Mouse (Mus musculus): ENCODE data around the gene Mx1. TPM values are rescaled to one million over a fixed set of nuclear protein-coding genes. Genes with fewer than 3 reads are reported as not detected.

Mx1 gene
- polyA plus RNA-seq, 1 experiment from 2014 or later, result not detected

DNA sequence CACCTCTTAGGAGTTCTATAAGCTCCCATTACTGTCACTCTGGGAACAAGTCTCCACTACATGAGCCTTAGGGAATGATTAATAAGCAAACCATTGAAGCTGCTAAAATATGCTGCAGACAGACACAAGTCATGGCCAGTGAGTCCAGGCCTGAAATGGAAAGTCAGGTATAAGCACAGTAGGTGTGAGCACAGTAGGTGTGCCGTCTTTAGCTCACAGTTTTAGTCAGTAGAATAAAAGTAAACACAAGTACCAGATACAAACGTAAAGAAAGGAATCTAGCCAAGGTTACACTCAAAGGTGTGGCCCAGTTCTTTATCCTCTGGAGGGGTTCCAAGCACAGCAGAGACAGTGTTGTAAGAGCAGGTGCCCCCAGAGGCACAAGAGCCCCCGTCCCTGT is 4.8 kb upstream of the Mx1 start:
- Histone ChIP-seq H3K4me2 (ENCODE audit: low read length) (no peak overlapping the region), H3K9ac (ENCODE audit: low read length) (no peak overlapping the region), H3K27me3 (replicated peaks; ENCODE audit: control insufficient read depth, insufficient read depth, low read length) (no peaks in the 10 kb centered on the region), H3K4me1 (ENCODE audit: control insufficient read depth, insufficient read depth, low read length) (peaks cover 2% of the 10 kb centered on the region; the same call in 1 of the 2 replicates), H3K27ac (ENCODE audit: low read depth, low read length) (no peak overlapping the region), H3K9me3 (replicated peaks; ENCODE audit: control insufficient read depth, low read length) (no peaks in the 10 kb centered on the region), H3K36me3 (ENCODE audit: control insufficient read depth, insufficient read depth, low read length) (no peaks in the 10 kb centered on the region), H3K4me3 (ENCODE audit: low read depth, low read length) (no peak overlapping the region)
- no peak for ATAC-seq
- no peak for DNase-seq (ENCODE audit: low spot score)
- 76% methylated on average over 3 of the region's 3 CpGs for WGBS

- H3K4me1 ChIP-seq (ENCODE audit: control insufficient read depth, insufficient read depth, low read length), result peaks cover 2% of the 10 kb centered on the region; the same call in 1 of the 2 replicates
- 56% methylated on average over 4 of the region's 4 CpGs for WGBS
- H3K27me3 ChIP-seq (replicated peaks; ENCODE audit: control insufficient read depth, insufficient read depth, low read length), result no peaks in the 10 kb centered on the region
- H3K4me2 ChIP-seq (ENCODE audit: low read length), result no peak overlapping the region
- H3K9ac ChIP-seq (ENCODE audit: low read length), result no peak overlapping the region
- H3K9me3 ChIP-seq (replicated peaks; ENCODE audit: control insufficient read depth, low read length), result no peaks in the 10 kb centered on the region
- H3K4me3 ChIP-seq (ENCODE audit: low read depth, low read length), result no peak overlapping the region
- ATAC-seq (no peak), DNase-seq (ENCODE audit: low spot score) (peak; percentile 32)
- no peaks in the 10 kb centered on the region for H3K36me3 ChIP-seq (ENCODE audit: control insufficient read depth, insufficient read depth, low read length)
- H3K27ac ChIP-seq (ENCODE audit: low read depth, low read length), result no peak overlapping the region
Measured at GRCm38 (mm10) chr16:97466182-97466957, 3.7 kb upstream of the Mx1 start.

- DNase-seq (ENCODE audit: low spot score), result no peak
- H3K4me2 ChIP-seq (ENCODE audit: low read length), result no peak overlapping the region
- H3K4me1 ChIP-seq (ENCODE audit: control insufficient read depth, insufficient read depth, low read length), result peaks cover 2% of the 10 kb centered on the region; the same call in 1 of the 2 replicates
- H3K4me3 ChIP-seq (ENCODE audit: low read depth, low read length), result no peak overlapping the region
- no peaks in the 10 kb centered on the region for H3K36me3 ChIP-seq (ENCODE audit: control insufficient read depth, insufficient read depth, low read length)
- no peak for ATAC-seq
- WGBS, result 80% methylated on average over 2 of the region's 2 CpGs
- H3K9me3 ChIP-seq (replicated peaks; ENCODE audit: control insufficient read depth, low read length), result no peaks in the 10 kb centered on the region
- H3K27me3 ChIP-seq (replicated peaks; ENCODE audit: control insufficient read depth, insufficient read depth, low read length), result no peaks in the 10 kb centered on the region
- no peak overlapping the region for H3K27ac ChIP-seq (ENCODE audit: low read depth, low read length)
- no peak overlapping the region for H3K9ac ChIP-seq (ENCODE audit: low read length)
Measured at GRCm38 (mm10) chr16:97461271-97461670, 1.4 kb downstream of the Mx1 start.

DNA sequence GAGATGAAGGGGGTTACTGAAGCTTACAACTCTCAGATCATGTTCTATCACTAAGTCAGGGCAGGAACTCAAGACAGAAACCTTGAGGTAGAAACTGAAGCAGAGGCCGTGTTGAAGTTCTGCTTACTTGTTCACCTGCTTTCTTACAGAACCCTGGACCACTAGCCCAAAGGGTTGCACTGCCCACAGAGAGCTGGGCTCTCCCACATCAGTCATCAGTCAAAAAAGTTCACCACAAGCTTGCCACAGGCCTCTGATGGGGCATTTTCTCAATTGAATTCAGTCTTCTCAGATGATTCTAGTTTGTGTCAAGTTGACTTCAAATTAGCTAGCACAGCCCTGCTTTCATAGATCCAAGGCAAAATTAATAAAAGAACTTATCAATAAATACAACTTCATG is 2.9 kb downstream of the Mx1 start:
- no peaks in the 10 kb centered on the region for H3K36me3 ChIP-seq (ENCODE audit: control insufficient read depth, insufficient read depth, low read length)
- H3K4me1 ChIP-seq (ENCODE audit: control insufficient read depth, insufficient read depth, low read length), result peaks cover 2% of the 10 kb centered on the region; the same call in 1 of the 2 replicates
- H3K9ac ChIP-seq (ENCODE audit: low read length), result no peak overlapping the region
- H3K9me3 ChIP-seq (replicated peaks; ENCODE audit: control insufficient read depth, low read length), result no peaks in the 10 kb centered on the region
- no peak overlapping the region for H3K4me2 ChIP-seq (ENCODE audit: low read length)
- H3K27ac ChIP-seq (ENCODE audit: low read depth, low read length), result no peak overlapping the region
- DNase-seq (ENCODE audit: low spot score), result no peak
- no peaks in the 10 kb centered on the region for H3K27me3 ChIP-seq (replicated peaks; ENCODE audit: control insufficient read depth, insufficient read depth, low read length)
- ATAC-seq, result no peak
- no peak overlapping the region for H3K4me3 ChIP-seq (ENCODE audit: low read depth, low read length)
- 79% methylated on average over 1 of the region's 1 CpGs for WGBS

GRCm38 (mm10) chr16:97447386-97447785 is 15.3 kb downstream of the Mx1 start:
- no peak overlapping the region for H3K9ac ChIP-seq (ENCODE audit: low read length)
- H3K4me3 ChIP-seq (ENCODE audit: low read depth, low read length), result no peak overlapping the region
- DNase-seq (ENCODE audit: low spot score) (no peak), ATAC-seq (no peak)
- H3K27ac ChIP-seq (ENCODE audit: low read depth, low read length), result no peak overlapping the region
- no peak overlapping the region for H3K4me2 ChIP-seq (ENCODE audit: low read length)
- no peaks in the 10 kb centered on the region for H3K36me3 ChIP-seq (ENCODE audit: control insufficient read depth, insufficient read depth, low read length)
- H3K9me3 ChIP-seq (replicated peaks; ENCODE audit: control insufficient read depth, low read length), result no peaks in the 10 kb centered on the region
- no peaks in the 10 kb centered on the region for H3K27me3 ChIP-seq (replicated peaks; ENCODE audit: control insufficient read depth, insufficient read depth, low read length)
- no peaks in the 10 kb centered on the region for H3K4me1 ChIP-seq (ENCODE audit: control insufficient read depth, insufficient read depth, low read length)

- no peak overlapping the region for H3K27ac ChIP-seq (ENCODE audit: low read depth, low read length)
- H3K27me3 ChIP-seq (replicated peaks; ENCODE audit: control insufficient read depth, insufficient read depth, low read length), result no peaks in the 10 kb centered on the region
- no peak overlapping the region for H3K4me3 ChIP-seq (ENCODE audit: low read depth, low read length)
- no peak overlapping the region for H3K9ac ChIP-seq (ENCODE audit: low read length)
- H3K36me3 ChIP-seq (ENCODE audit: control insufficient read depth, insufficient read depth, low read length), result no peaks in the 10 kb centered on the region
- no peaks in the 10 kb centered on the region for H3K9me3 ChIP-seq (replicated peaks; ENCODE audit: control insufficient read depth, low read length)
- H3K4me1 ChIP-seq (ENCODE audit: control insufficient read depth, insufficient read depth, low read length), result no peaks in the 10 kb centered on the region
- ATAC-seq (peak; percentile 58; the same call in 1 of the 2 replicates), DNase-seq (ENCODE audit: low spot score) (peak; percentile 75)
- no peak overlapping the region for H3K4me2 ChIP-seq (ENCODE audit: low read length)
- WGBS, result 54% methylated on average over 14 of the region's 14 CpGs
Measured at GRCm38 (mm10) chr16:97443670-97444263, 18.9 kb downstream of the Mx1 start.

DNA sequence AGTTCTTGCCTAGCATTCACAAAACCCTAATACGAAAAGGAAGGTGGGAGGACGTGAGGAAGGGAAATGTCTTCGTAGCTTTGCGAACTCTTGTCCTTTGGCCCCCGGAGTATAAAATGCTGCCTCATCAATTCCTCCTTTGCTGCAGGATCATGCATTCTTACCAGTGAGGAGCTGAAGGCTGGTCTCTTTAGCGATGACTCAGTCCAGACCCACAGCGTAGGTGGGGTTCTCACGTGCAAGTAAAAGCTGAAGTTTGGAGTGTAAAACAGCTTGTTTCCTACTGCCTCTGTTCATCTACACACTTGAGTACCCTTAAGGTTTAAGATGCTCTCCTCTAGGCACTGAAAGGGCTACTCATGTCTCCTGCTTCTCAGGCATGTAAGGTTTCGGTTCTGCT is 20.7 kb downstream of the Mx1 start:
- Histone ChIP-seq H3K4me2 (ENCODE audit: low read length) (no peak overlapping the region), H3K4me1 (ENCODE audit: control insufficient read depth, insufficient read depth, low read length) (no peaks in the 10 kb centered on the region), H3K27me3 (replicated peaks; ENCODE audit: control insufficient read depth, insufficient read depth, low read length) (no peaks in the 10 kb centered on the region), H3K9ac (ENCODE audit: low read length) (no peak overlapping the region), H3K9me3 (replicated peaks; ENCODE audit: control insufficient read depth, low read length) (no peaks in the 10 kb centered on the region), H3K27ac (ENCODE audit: low read depth, low read length) (no peak overlapping the region), H3K4me3 (ENCODE audit: low read depth, low read length) (no peak overlapping the region), H3K36me3 (ENCODE audit: control insufficient read depth, insufficient read depth, low read length) (no peaks in the 10 kb centered on the region)
- ATAC-seq (no peak), DNase-seq (ENCODE audit: low spot score) (no peak)
- 92% methylated on average over 9 of the region's 9 CpGs for WGBS

DNA sequence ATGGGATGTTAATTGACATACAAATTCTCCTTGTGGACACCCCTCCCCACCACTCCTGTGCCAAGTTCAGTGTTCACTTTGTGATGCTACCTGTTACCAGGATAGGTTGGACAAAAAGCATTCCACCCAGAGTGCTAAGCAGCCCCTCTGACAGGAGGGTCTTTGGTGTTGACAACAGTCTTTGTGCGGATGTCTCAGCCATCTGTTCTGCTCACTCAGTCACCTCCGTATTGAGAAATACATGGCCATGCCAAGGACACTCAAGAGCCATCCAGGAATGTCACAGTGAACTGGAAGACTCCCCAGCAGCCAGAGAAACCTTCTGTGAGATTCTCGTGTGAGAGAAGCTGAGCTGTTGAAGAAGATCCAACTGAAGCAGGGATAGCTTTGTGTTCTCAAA is 24.5 kb downstream of the Mx1 start:
- H3K9me3 ChIP-seq (replicated peaks; ENCODE audit: control insufficient read depth, low read length), result no peaks in the 10 kb centered on the region
- H3K4me1 ChIP-seq (ENCODE audit: control insufficient read depth, insufficient read depth, low read length), result no peaks in the 10 kb centered on the region
- no peak overlapping the region for H3K4me2 ChIP-seq (ENCODE audit: low read length)
- WGBS, result 57% methylated on average over 3 of the region's 3 CpGs
- no peak overlapping the region; the same call in 1 of the 2 replicates for H3K27ac ChIP-seq (ENCODE audit: low read depth, low read length)
- DNase-seq (ENCODE audit: low spot score) (peak; percentile 51), ATAC-seq (peak; percentile 60; the same call in 1 of the 2 replicates)
- no peak overlapping the region for H3K9ac ChIP-seq (ENCODE audit: low read length)
- no peaks in the 10 kb centered on the region for H3K36me3 ChIP-seq (ENCODE audit: control insufficient read depth, insufficient read depth, low read length)
- no peaks in the 10 kb centered on the region for H3K27me3 ChIP-seq (replicated peaks; ENCODE audit: control insufficient read depth, insufficient read depth, low read length)
- H3K4me3 ChIP-seq (ENCODE audit: low read depth, low read length), result no peak overlapping the region

GRCm38 (mm10) chr16:97437448-97438056 is 25.2 kb downstream of the Mx1 start:
- ATAC-seq (peak; percentile 65), DNase-seq (ENCODE audit: low spot score) (peak; percentile 67)
- no peaks in the 10 kb centered on the region for H3K27me3 ChIP-seq (replicated peaks; ENCODE audit: control insufficient read depth, insufficient read depth, low read length)
- no peaks in the 10 kb centered on the region for H3K9me3 ChIP-seq (replicated peaks; ENCODE audit: control insufficient read depth, low read length)
- H3K9ac ChIP-seq (ENCODE audit: low read length), result no peak overlapping the region
- no peak overlapping the region for H3K4me3 ChIP-seq (ENCODE audit: low read depth, low read length)
- 13% methylated on average over 1 of the region's 1 CpGs for WGBS
- no peaks in the 10 kb centered on the region for H3K4me1 ChIP-seq (ENCODE audit: control insufficient read depth, insufficient read depth, low read length)
- no peaks in the 10 kb centered on the region for H3K36me3 ChIP-seq (ENCODE audit: control insufficient read depth, insufficient read depth, low read length)
- no peak overlapping the region for H3K4me2 ChIP-seq (ENCODE audit: low read length)
- no peak overlapping the region for H3K27ac ChIP-seq (ENCODE audit: low read depth, low read length)
